Mouse (Mus musculus): ENCODE data around the gene Angptl3. TPM values are rescaled to one million over a fixed set of nuclear protein-coding genes. Genes with fewer than 3 reads are reported as not detected.

The Angptl3 gene
- polyA plus RNA-seq, 1 experiment from 2014 or later: 0.75 TPM

DNA sequence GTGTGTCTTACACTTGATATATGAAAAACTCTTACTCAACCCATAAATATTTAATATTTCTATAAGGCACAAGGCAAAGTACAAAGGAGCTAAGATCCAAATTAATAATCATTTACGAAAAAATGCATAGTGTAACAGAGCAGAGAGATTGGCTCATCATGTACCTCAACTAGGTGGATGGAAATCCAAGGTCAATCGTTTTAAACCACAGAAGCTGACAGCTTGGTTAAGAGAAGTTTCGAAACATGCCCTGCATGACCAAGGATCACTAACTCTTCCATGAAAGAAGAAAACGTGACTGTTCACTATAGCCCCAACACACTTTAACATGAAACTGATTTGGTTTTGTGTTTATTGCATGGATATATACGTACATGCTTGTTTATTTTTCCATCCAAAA, 2.4 kb upstream of the Angptl3 start:
- Histone ChIP-seq H3K36me3 (ENCODE audit: insufficient read depth, low read length) (no peaks in the 10 kb centered on the region), H3K4me1 (ENCODE audit: insufficient read depth, low read depth, low read length) (no peaks in the 10 kb centered on the region), H3K4me3 (ENCODE audit: low read depth, low read length) (no peak overlapping the region), H3K27ac (ENCODE audit: low read length) (no peak overlapping the region), H3K27me3 (replicated peaks; ENCODE audit: insufficient read depth, low read length) (no peaks in the 10 kb centered on the region), H3K4me2 (replicated peaks; ENCODE audit: low read depth, low read length) (no peak overlapping the region), H3K9me3 (ENCODE audit: low read length) (no peaks in the 10 kb centered on the region), H3K9ac (replicated peaks; ENCODE audit: low read depth) (no peak overlapping the region)
- ATAC-seq: no peak
- no peak for TF ChIP-seq EP300 (IDR thresholded peaks at IDR 0.05)
- no peak for TF ChIP-seq CTCF (IDR thresholded peaks at IDR 0.05)
- no peak for DNase-seq (ENCODE audit: low spot score)
- 66% methylated on average over 5 of the region's 5 CpGs for WGBS

DNA sequence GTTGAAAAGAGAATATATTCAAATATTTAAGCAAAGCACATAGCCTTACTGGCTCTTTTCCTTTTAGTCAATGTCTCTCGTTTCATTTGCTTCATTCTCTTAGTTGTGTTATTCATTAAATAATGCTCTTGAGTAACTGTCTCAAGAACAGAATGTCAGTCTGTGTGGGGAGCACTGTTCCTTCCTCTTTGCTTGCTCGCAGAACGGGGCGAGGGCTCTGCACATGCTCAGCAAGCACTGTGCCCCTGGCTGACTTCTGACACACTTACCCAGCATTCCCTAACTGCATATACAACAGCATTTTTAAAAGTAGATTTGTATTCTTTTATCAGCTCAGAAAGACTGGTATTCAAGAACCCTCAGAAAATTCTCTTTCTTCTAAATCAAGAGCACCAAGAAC, 2.2 kb downstream of the Angptl3 start:
- H3K9me3 ChIP-seq (ENCODE audit: low read length): no peaks in the 10 kb centered on the region
- no peaks in the 10 kb centered on the region for H3K36me3 ChIP-seq (ENCODE audit: insufficient read depth, low read length)
- no peaks in the 10 kb centered on the region for H3K27me3 ChIP-seq (replicated peaks; ENCODE audit: insufficient read depth, low read length)
- ATAC-seq (no peak), DNase-seq (ENCODE audit: low spot score) (peak; percentile 35)
- TF ChIP-seq CTCF (IDR thresholded peaks at IDR 0.05): no peak
- TF ChIP-seq EP300 (IDR thresholded peaks at IDR 0.05): no peak
- WGBS: 54% methylated on average over 4 of the region's 4 CpGs
- H3K4me3 ChIP-seq (ENCODE audit: low read depth, low read length): no peak overlapping the region
- H3K27ac ChIP-seq (ENCODE audit: low read length): no peak overlapping the region
- H3K9ac ChIP-seq (replicated peaks; ENCODE audit: low read depth): no peak overlapping the region
- peak overlapping the region; percentile 22 for H3K4me2 ChIP-seq (replicated peaks; ENCODE audit: low read depth, low read length)
- no peaks in the 10 kb centered on the region for H3K4me1 ChIP-seq (ENCODE audit: insufficient read depth, low read depth, low read length)

DNA sequence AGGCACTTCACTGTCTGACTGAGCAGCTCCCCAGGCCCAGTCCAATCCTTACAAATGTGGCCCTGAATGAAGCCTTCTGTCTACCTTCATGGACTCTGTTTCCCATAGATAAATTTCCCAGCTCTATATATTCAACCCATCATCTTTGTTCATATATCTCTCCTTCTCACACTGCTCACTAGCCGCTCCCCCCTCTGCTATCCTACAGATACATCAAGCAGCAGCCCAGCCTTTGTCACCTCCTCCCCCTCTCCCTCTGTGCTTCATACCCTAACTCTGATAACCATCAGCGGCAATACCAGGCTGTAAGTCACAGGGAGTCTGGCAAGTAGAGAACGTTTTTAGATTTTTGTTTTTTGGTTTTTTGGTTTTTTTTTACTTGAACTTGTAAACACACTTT, 14.1 kb downstream of the Angptl3 start:
- ATAC-seq (no peak), DNase-seq (ENCODE audit: low spot score) (no peak)
- 75% methylated on average over 3 of the region's 3 CpGs for WGBS
- Histone ChIP-seq H3K36me3 (ENCODE audit: insufficient read depth, low read length) (no peaks in the 10 kb centered on the region), H3K4me2 (replicated peaks; ENCODE audit: low read depth, low read length) (no peak overlapping the region), H3K27ac (ENCODE audit: low read length) (no peak overlapping the region), H3K9me3 (ENCODE audit: low read length) (no peaks in the 10 kb centered on the region), H3K9ac (replicated peaks; ENCODE audit: low read depth) (no peak overlapping the region), H3K4me1 (ENCODE audit: insufficient read depth, low read depth, low read length) (no peaks in the 10 kb centered on the region), H3K4me3 (ENCODE audit: low read depth, low read length) (no peak overlapping the region), H3K27me3 (replicated peaks; ENCODE audit: insufficient read depth, low read length) (no peaks in the 10 kb centered on the region)
- no peak for TF ChIP-seq EP300 (IDR thresholded peaks at IDR 0.05)
- TF ChIP-seq CTCF (IDR thresholded peaks at IDR 0.05): no peak

- H3K9ac ChIP-seq (replicated peaks; ENCODE audit: low read depth): no peak overlapping the region
- H3K9me3 ChIP-seq (ENCODE audit: low read length): no peaks in the 10 kb centered on the region
- TF ChIP-seq EP300 (IDR thresholded peaks at IDR 0.05): no peak
- no peak for TF ChIP-seq CTCF (IDR thresholded peaks at IDR 0.05)
- WGBS: 79% methylated on average over 3 of the region's 3 CpGs
- H3K4me2 ChIP-seq (replicated peaks; ENCODE audit: low read depth, low read length): no peak overlapping the region
- H3K4me3 ChIP-seq (ENCODE audit: low read depth, low read length): no peak overlapping the region
- no peaks in the 10 kb centered on the region for H3K4me1 ChIP-seq (ENCODE audit: insufficient read depth, low read depth, low read length)
- no peaks in the 10 kb centered on the region for H3K36me3 ChIP-seq (ENCODE audit: insufficient read depth, low read length)
- H3K27ac ChIP-seq (ENCODE audit: low read length): no peak overlapping the region
- no peak for DNase-seq (ENCODE audit: low spot score)
- ATAC-seq: no peak
- H3K27me3 ChIP-seq (replicated peaks; ENCODE audit: insufficient read depth, low read length): no peaks in the 10 kb centered on the region
Observed at GRCm38 (mm10) chr4:99046471-99046870, 15.7 kb downstream of the Angptl3 start.

DNA sequence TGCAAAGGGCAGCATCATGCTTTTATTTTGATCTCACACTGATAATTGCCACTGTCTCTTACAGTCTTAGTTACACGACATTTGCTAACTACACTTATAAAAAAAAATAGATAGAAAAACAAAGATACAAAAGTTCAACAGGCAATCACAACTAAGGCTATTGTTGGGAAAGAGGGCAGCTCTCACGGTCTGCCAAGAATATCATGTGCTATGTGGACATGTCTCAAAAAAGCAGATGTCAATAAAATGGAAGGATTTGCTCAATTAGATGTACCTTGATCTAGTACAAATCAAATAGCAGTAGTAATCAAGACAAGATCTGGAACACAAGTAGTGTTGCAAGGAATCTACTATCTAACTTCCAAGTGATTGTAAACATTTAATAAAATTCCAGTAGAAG, 17.8 kb downstream of the Angptl3 start:
- WGBS: 56% methylated on average over 2 of the region's 2 CpGs

GRCm38 (mm10) chr4:99064524-99064923, 33.8 kb downstream of the Angptl3 start:
- H3K27me3 ChIP-seq (replicated peaks; ENCODE audit: insufficient read depth, low read length): no peaks in the 10 kb centered on the region
- H3K27ac ChIP-seq (ENCODE audit: low read length): no peak overlapping the region
- no peak overlapping the region for H3K9ac ChIP-seq (replicated peaks; ENCODE audit: low read depth)
- peaks cover 4% of the 10 kb centered on the region; the same call in 1 of the 2 replicates for H3K36me3 ChIP-seq (ENCODE audit: insufficient read depth, low read length)
- TF ChIP-seq CTCF (IDR thresholded peaks at IDR 0.05) (no peak), EP300 (IDR thresholded peaks at IDR 0.05) (no peak)
- H3K4me1 ChIP-seq (ENCODE audit: insufficient read depth, low read depth, low read length): no peaks in the 10 kb centered on the region
- no peak overlapping the region for H3K4me2 ChIP-seq (replicated peaks; ENCODE audit: low read depth, low read length)
- peak; percentile 43; the same call in 1 of the 2 replicates for ATAC-seq
- WGBS: 48% methylated on average over 5 of the region's 5 CpGs
- H3K9me3 ChIP-seq (ENCODE audit: low read length): no peaks in the 10 kb centered on the region
- no peak overlapping the region for H3K4me3 ChIP-seq (ENCODE audit: low read depth, low read length)
- DNase-seq (ENCODE audit: low spot score): peak; percentile 10

More for the DNA sequence above, 17.8 kb downstream of the Angptl3 start:
- Histone ChIP-seq H3K36me3 (ENCODE audit: insufficient read depth, low read length) (0 out of 2 replicates have a peak, but pooled peaks cover 3% of the 10 kb centered on the region), H3K9ac (replicated peaks; ENCODE audit: low read depth) (no peak overlapping the region), H3K4me2 (replicated peaks; ENCODE audit: low read depth, low read length) (no peak overlapping the region), H3K9me3 (ENCODE audit: low read length) (no peaks in the 10 kb centered on the region), H3K27ac (ENCODE audit: low read length) (no peak overlapping the region), H3K4me3 (ENCODE audit: low read depth, low read length) (no peak overlapping the region), H3K27me3 (replicated peaks; ENCODE audit: insufficient read depth, low read length) (no peaks in the 10 kb centered on the region), H3K4me1 (ENCODE audit: insufficient read depth, low read depth, low read length) (no peaks in the 10 kb centered on the region)
- ATAC-seq (no peak), DNase-seq (ENCODE audit: low spot score) (peak; percentile 12)
- TF ChIP-seq CTCF (IDR thresholded peaks at IDR 0.05): no peak
- TF ChIP-seq EP300 (IDR thresholded peaks at IDR 0.05): no peak

- Histone ChIP-seq H3K4me3 (ENCODE audit: low read depth, low read length) (no peak overlapping the region), H3K27ac (ENCODE audit: low read length) (no peak overlapping the region), H3K27me3 (replicated peaks; ENCODE audit: insufficient read depth, low read length) (no peaks in the 10 kb centered on the region), H3K36me3 (ENCODE audit: insufficient read depth, low read length) (peaks cover 8% of the 10 kb centered on the region; the same call in 1 of the 2 replicates), H3K9ac (replicated peaks; ENCODE audit: low read depth) (no peak overlapping the region), H3K4me1 (ENCODE audit: insufficient read depth, low read depth, low read length) (no peaks in the 10 kb centered on the region), H3K4me2 (replicated peaks; ENCODE audit: low read depth, low read length) (no peak overlapping the region), H3K9me3 (ENCODE audit: low read length) (no peaks in the 10 kb centered on the region)
- no peak for ATAC-seq
- no peak for DNase-seq (ENCODE audit: low spot score)
- TF ChIP-seq CTCF (IDR thresholded peaks at IDR 0.05): no peak
- no peak for TF ChIP-seq EP300 (IDR thresholded peaks at IDR 0.05)
- WGBS: 86% methylated on average over 6 of the region's 6 CpGs
Observed at GRCm38 (mm10) chr4:99068806-99069205, 38.1 kb downstream of the Angptl3 start.
